Mouse (Mus musculus) testis, adult 2 months (tissue): ENCODE data around the gene Ninj2.

Experiments
- CTCF ChIP-seq: fragments of 200-500 bp; IDR thresholded peaks from 2 replicates; pipeline ENCODE4 v1.5.1; 2012; ENCODE audit warnings: low read depth, mild to moderate bottlenecking, inconsistent platforms, low read length, moderate library complexity; ENCODE audit not compliant: control insufficient read depth, insufficient read depth, insufficient replicate concordance
- POLR2A ChIP-seq: fragments of 200-500 bp; IDR thresholded peaks from 2 replicates; pipeline ENCODE4 v1.6.1; 2012; ENCODE audit warnings: low read depth, mild to moderate bottlenecking, inconsistent platforms, low read length, moderate library complexity; ENCODE audit not compliant: control insufficient read depth

DNA sequence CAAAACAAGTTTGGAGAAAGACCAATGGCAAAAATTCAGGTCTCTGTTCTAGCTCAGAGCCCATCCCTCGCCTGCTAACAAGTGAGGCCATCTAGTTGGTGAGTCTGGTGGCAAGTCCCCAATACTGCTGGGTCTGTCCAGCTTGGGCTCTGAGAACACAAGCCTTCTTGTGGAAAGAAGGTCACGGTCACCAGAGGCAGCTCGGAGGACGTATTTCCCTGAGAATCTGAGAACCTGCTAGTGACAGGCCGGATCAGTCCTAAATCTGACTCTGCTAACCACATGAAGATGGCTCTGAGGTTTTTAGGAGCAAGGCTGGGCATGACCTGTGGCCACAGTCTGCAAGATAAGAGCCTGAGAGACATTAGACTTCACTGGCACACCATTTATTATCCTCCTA is 153.5 kb downstream of the Ninj2 start:
- no peak for TF ChIP-seq POLR2A
- no peak for TF ChIP-seq CTCF
